Mouse (Mus musculus) retina, postnatal 1 day (tissue): Measurements from ENCODE around the gene Arid1a.

Experiments
- DNase-seq: peaks from one replicate; pipeline ENCODE4 v3.0.0-alpha.2; 2012

Arid1a gene

GRCm38 (mm10) chr4:133756514-133757268, at the start of gene Arid1a:
Gene Arid1a, minus strand, starts transcription at chr4:133756769.
- peak; percentile 98 for DNase-seq

GRCm38 (mm10) chr4:133804401-133805263, 48.1 kb upstream of the Arid1a start:
- DNase-seq = no peak

GRCm38 (mm10) chr4:133800589-133800988, 44.0 kb upstream of the Arid1a start:
- no peak for DNase-seq

- no peak for DNase-seq
Measured at GRCm38 (mm10) chr4:133793269-133793668, 36.7 kb upstream of the Arid1a start.

GRCm38 (mm10) chr4:133774570-133775554, 18.3 kb upstream of the Arid1a start:
- peak; percentile 81 for DNase-seq

- no peak for DNase-seq
Measured at GRCm38 (mm10) chr4:133769157-133769556, 12.6 kb upstream of the Arid1a start.

GRCm38 (mm10) chr4:133763112-133763511, 6.5 kb upstream of the Arid1a start:
- no peak for DNase-seq

- no peak for DNase-seq
Measured at GRCm38 (mm10) chr4:133759659-133760058, 3.1 kb upstream of the Arid1a start.

GRCm38 (mm10) chr4:133757269-133757835, 783 bp upstream of the Arid1a start:
- peak; percentile 96 for DNase-seq

GRCm38 (mm10) chr4:133755861-133756371, 653 bp downstream of the Arid1a start:
- peak; percentile 55 for DNase-seq

- no peak for DNase-seq
Measured at GRCm38 (mm10) chr4:133754871-133755765, 1.5 kb downstream of the Arid1a start.

- DNase-seq = peak; percentile 99
Measured at GRCm38 (mm10) chr4:133754238-133754637, 2.3 kb downstream of the Arid1a start.

- peak; percentile 91 for DNase-seq
Measured at GRCm38 (mm10) chr4:133753375-133754190, 3.0 kb downstream of the Arid1a start.

- DNase-seq = peak; percentile 56
Measured at GRCm38 (mm10) chr4:133752449-133753374, 3.9 kb downstream of the Arid1a start.

- DNase-seq = peak; percentile 88
Measured at GRCm38 (mm10) chr4:133751521-133752448, 4.8 kb downstream of the Arid1a start.

GRCm38 (mm10) chr4:133750184-133750775, 6.3 kb downstream of the Arid1a start:
- no peak for DNase-seq

- DNase-seq = no peak
Measured at GRCm38 (mm10) chr4:133735282-133735681, 21.3 kb downstream of the Arid1a start.
